Mouse (Mus musculus) kidney, postnatal 10 days (tissue): ENCODE measurements at regions not wholly inside any gene's neighbourhood (a gene's known extent, or its start where the extent isn't known, plus 50 kb on each side); places are given as distances from the start of the nearest gene placed in this dataset.

Experiments
- DNase-seq: peaks from one replicate; pipeline ENCODE4 v3.0.0; 2021; ENCODE audit warnings: mixed read lengths

GRCm38 (mm10) chr6:122394160-122394559, 53.8 kb upstream of the Phc1 start:
- no peak for DNase-seq

- no peak for DNase-seq
Measured at GRCm38 (mm10) chr6:122393231-122393881, 53.0 kb upstream of the Phc1 start.

GRCm38 (mm10) chr6:122391725-122392667, 51.6 kb upstream of the Phc1 start:
- peak; percentile 86 for DNase-seq

- DNase-seq, result no peak
Measured at GRCm38 (mm10) chr6:122391126-122391525, 50.8 kb upstream of the Phc1 start.

GRCm38 (mm10) chr6:122390720-122391119, 50.4 kb upstream of the Phc1 start:
- no peak for DNase-seq
